Mouse (Mus musculus) forebrain, embryonic 14.5 days (tissue): ENCODE data around the gene Aldh6a1. TPM values are rescaled to one million over a fixed set of nuclear protein-coding genes. Genes with fewer than 3 reads are reported as not detected.

Source experiments
- ATAC-seq: fragments of 200-750 bp; cut with Nextera tagmentation; 2 replicates; pipeline ENCODE4 v1.8.0; 2017; ENCODE audit warnings: mild to moderate bottlenecking, moderate library complexity
- DNase-seq: peaks from one replicate; pipeline ENCODE4 v3.0.0-alpha.2; 2015; ENCODE audit warnings: low spot score
- H3K27ac ChIP-seq: fragments of 300-500 bp; sonication (generic); 2 replicates; pipeline ENCODE4 v1.5.1; 2014; ENCODE audit warnings: low read depth, mild to moderate bottlenecking, control low read depth, low read length, moderate library complexity
- H3K27me3 ChIP-seq: fragments of 300-500 bp; sonication (generic); replicated peaks from 2 replicates; pipeline ENCODE4 v1.6.1; 2014; ENCODE audit warnings: low read length, control low read depth, mixed read lengths; ENCODE audit not compliant: control insufficient read depth, insufficient read depth
- H3K36me3 ChIP-seq: fragments of 300-500 bp; sonication (generic); 2 replicates; pipeline ENCODE4 v1.6.1; 2014; ENCODE audit warnings: low read length, control low read depth; ENCODE audit not compliant: control insufficient read depth, insufficient read depth
- H3K4me1 ChIP-seq: fragments of 300-500 bp; sonication (generic); 2 replicates; pipeline ENCODE4 v1.6.1; 2014; ENCODE audit warnings: antibody characterized with exemption, low read length, control low read depth; ENCODE audit not compliant: control insufficient read depth, insufficient read depth
- H3K4me2 ChIP-seq: fragments of 300-500 bp; sonication (generic); 2 replicates; pipeline ENCODE4 v1.6.1; 2014; ENCODE audit warnings: mild to moderate bottlenecking, control low read depth, low read length
- H3K4me3 ChIP-seq: fragments of 300-500 bp; sonication (generic); 2 replicates; pipeline ENCODE4 v1.5.1; 2014; ENCODE audit warnings: low read depth, low read length, control low read depth
- H3K9ac ChIP-seq: fragments of 300-500 bp; sonication (generic); 2 replicates; pipeline ENCODE4 v1.6.1; 2014; ENCODE audit warnings: mild to moderate bottlenecking, low read length, control low read depth, moderate library complexity
- H3K9me3 ChIP-seq: fragments of 300-500 bp; sonication (generic); replicated peaks from 2 replicates; pipeline ENCODE4 v1.6.1; 2016; ENCODE audit warnings: low read length, control low read depth, mixed read lengths; ENCODE audit not compliant: control insufficient read depth
- WGBS: fragments of 180-500 bp; shearing (Covaris S2); extraction: QIAGEN DNeasy Blood & Tissue Kit; methylation state at CpG from one replicate; pipeline ENCODE4 v1.1.7; 2014; 5-methylcytosine and 5-hydroxymethylcytosine counted together
- polyA plus RNA-seq: library from polyadenylated mRNA; unstranded; fragments of >200 nt; fragmentation: Nextera tagmentation; extraction: Ambion mirVana; gene quantifications from 2 replicates; pipeline ENCODE4 v1.2.1, GENCODE M21; 2014

Gene Aldh6a1
- polyA plus RNA-seq, 1 experiment from 2014 or later, result 35.2 TPM

GRCm38 (mm10) chr12:84461416-84461815 is 10.6 kb upstream of the Aldh6a1 start:
- WGBS, result 95% methylated on average over 5 of the region's 5 CpGs

GRCm38 (mm10) chr12:84459845-84460244 is 9.0 kb upstream of the Aldh6a1 start:
- Histone ChIP-seq H3K4me2 (no peak overlapping the region), H3K9me3 (no peaks in the 10 kb centered on the region), H3K27me3 (no peaks in the 10 kb centered on the region), H3K4me3 (no peak overlapping the region), H3K9ac (no peak overlapping the region), H3K27ac (no peak overlapping the region), H3K36me3 (peaks cover 60% of the 10 kb centered on the region), H3K4me1 (no peaks in the 10 kb centered on the region)
- DNase-seq (no peak), ATAC-seq (no peak)
- 62% methylated on average over 1 of the region's 1 CpGs for WGBS

More at GRCm38 (mm10) chr12:84461416-84461815, 10.6 kb upstream of the Aldh6a1 start:
- Histone ChIP-seq H3K4me2 (no peak overlapping the region), H3K9me3 (no peaks in the 10 kb centered on the region), H3K9ac (no peak overlapping the region), H3K4me1 (no peaks in the 10 kb centered on the region), H3K4me3 (no peak overlapping the region), H3K27ac (no peak overlapping the region), H3K36me3 (peaks cover 61% of the 10 kb centered on the region), H3K27me3 (no peaks in the 10 kb centered on the region)
- DNase-seq (no peak), ATAC-seq (no peak)

- 93% methylated on average over 3 of the region's 3 CpGs for WGBS
- peaks cover 4% of the 10 kb centered on the region; the same call in 1 of the 2 replicates for H3K4me1 ChIP-seq
- ATAC-seq, result no peak
Observed at GRCm38 (mm10) chr12:84456911-84457310, 6.1 kb upstream of the Aldh6a1 start.

GRCm38 (mm10) chr12:84451801-84452200 is 997 bp upstream of the Aldh6a1 start:
- ATAC-seq (no peak), DNase-seq (no peak)
- Histone ChIP-seq H3K36me3 (peaks cover 2% of the 10 kb centered on the region), H3K4me2 (peak overlapping the region; percentile 82), H3K9ac (peak overlapping the region; percentile 73), H3K4me3 (peak overlapping the region; percentile 75), H3K9me3 (no peaks in the 10 kb centered on the region), H3K27ac (peak overlapping the region; percentile 58; the same call in 1 of the 2 replicates), H3K27me3 (no peaks in the 10 kb centered on the region), H3K4me1 (peaks cover 7% of the 10 kb centered on the region)
- 2% methylated on average over 11 of the region's 11 CpGs for WGBS

More at GRCm38 (mm10) chr12:84456911-84457310, 6.1 kb upstream of the Aldh6a1 start:
- Histone ChIP-seq H3K4me2 (no peak overlapping the region), H3K4me3 (no peak overlapping the region), H3K27me3 (no peaks in the 10 kb centered on the region), H3K9ac (no peak overlapping the region), H3K36me3 (peaks cover 40% of the 10 kb centered on the region), H3K9me3 (no peaks in the 10 kb centered on the region), H3K27ac (no peak overlapping the region)
- DNase-seq, result no peak

- peak overlapping the region; percentile 75 for H3K4me3 ChIP-seq
- no peaks in the 10 kb centered on the region for H3K27me3 ChIP-seq
- peak overlapping the region; percentile 82 for H3K4me2 ChIP-seq
- peak overlapping the region; percentile 66 for H3K9ac ChIP-seq
- peaks cover 7% of the 10 kb centered on the region for H3K4me1 ChIP-seq
- no peak; the same call in 1 of the 2 replicates for ATAC-seq
- DNase-seq, result no peak
- WGBS, result 1% methylated on average over 6 of the region's 6 CpGs
- no peaks in the 10 kb centered on the region for H3K36me3 ChIP-seq
- peak overlapping the region; percentile 48; the same call in 1 of the 2 replicates for H3K27ac ChIP-seq
- no peaks in the 10 kb centered on the region for H3K9me3 ChIP-seq
Observed at GRCm38 (mm10) chr12:84450351-84450717, 470 bp downstream of the Aldh6a1 start.

GRCm38 (mm10) chr12:84449887-84450286 is 917 bp downstream of the Aldh6a1 start:
- WGBS, result 50% methylated on average over 10 of the region's 10 CpGs
- Histone ChIP-seq H3K4me3 (peak overlapping the region; percentile 75), H3K36me3 (no peaks in the 10 kb centered on the region), H3K4me2 (peak overlapping the region; percentile 82), H3K9me3 (no peaks in the 10 kb centered on the region), H3K9ac (no peak overlapping the region), H3K27ac (no peak overlapping the region), H3K4me1 (peaks cover 7% of the 10 kb centered on the region), H3K27me3 (no peaks in the 10 kb centered on the region)
- ATAC-seq, result no peak
- no peak for DNase-seq

GRCm38 (mm10) chr12:84448181-84448580 is 2.6 kb downstream of the Aldh6a1 start:
- no peak for DNase-seq
- Histone ChIP-seq H3K4me1 (peaks cover 7% of the 10 kb centered on the region), H3K4me3 (no peak overlapping the region), H3K9me3 (no peaks in the 10 kb centered on the region), H3K27me3 (no peaks in the 10 kb centered on the region), H3K4me2 (no peak overlapping the region), H3K27ac (no peak overlapping the region), H3K9ac (no peak overlapping the region), H3K36me3 (no peaks in the 10 kb centered on the region)
- WGBS, result 88% methylated on average over 6 of the region's 6 CpGs
- no peak for ATAC-seq

GRCm38 (mm10) chr12:84447386-84447785 is 3.4 kb downstream of the Aldh6a1 start:
- H3K36me3 ChIP-seq, result no peaks in the 10 kb centered on the region
- H3K9me3 ChIP-seq, result no peaks in the 10 kb centered on the region
- ATAC-seq (no peak), DNase-seq (no peak)
- no peak overlapping the region for H3K27ac ChIP-seq
- no peak overlapping the region for H3K9ac ChIP-seq
- no peaks in the 10 kb centered on the region for H3K27me3 ChIP-seq
- H3K4me1 ChIP-seq, result peaks cover 3% of the 10 kb centered on the region; the same call in 1 of the 2 replicates
- no peak overlapping the region for H3K4me2 ChIP-seq
- no peak overlapping the region for H3K4me3 ChIP-seq
- WGBS, result 66% methylated on average over 1 of the region's 1 CpGs

- Histone ChIP-seq H3K4me3 (no peak overlapping the region), H3K4me2 (no peak overlapping the region), H3K4me1 (no peaks in the 10 kb centered on the region), H3K27me3 (no peaks in the 10 kb centered on the region), H3K27ac (no peak overlapping the region), H3K9ac (no peak overlapping the region), H3K36me3 (no peaks in the 10 kb centered on the region), H3K9me3 (no peaks in the 10 kb centered on the region)
- ATAC-seq (no peak), DNase-seq (no peak)
- WGBS, result 74% methylated on average over 4 of the region's 4 CpGs
Observed at GRCm38 (mm10) chr12:84442526-84442925, 8.3 kb downstream of the Aldh6a1 start.
